ENCODE assay signal across 8 mouse cellular contexts in genomic region chr1:173456139-173456754, GRCm38 (mm10). TPM values are rescaled to one million over a fixed set of nuclear protein-coding genes. Genes with fewer than 3 reads are reported as not detected.
DNase-seq lines count a peak whose midpoint lies in the region; ATAC-seq lines count a peak whose summit lies in the region.

No protein-coding gene starts in this region.

- peak; percentile 47 for DNase-seq in gastrocnemius, adult 18-20 months (ENCODE audit: low spot score)
- DNase-seq in gastrocnemius, adult 8-10 months (ENCODE audit: low spot score in 2 of 2) = no peak
- peak; percentile 67 for DNase-seq in thymus, postnatal 0 days (ENCODE audit: low spot score)
- no peak for DNase-seq in thymus, adult 18-20 months
- DNase-seq in fibroblast of lung, adult 2 months (ENCODE audit: low read depth) = peak; percentile 42
- peak; percentile 27 for DNase-seq in kidney, postnatal 10 days
- DNase-seq in adrenal gland, adult 18-20 months (ENCODE audit: low spot score in 2 of 2) = no peak

- ATAC-seq in monocyte, adult 5-6 weeks (replicated peaks; ENCODE audit: insufficient number of reproducible peaks, low FRiP score, low TSS enrichment, poor library complexity, severe bottlenecking) = peak; percentile 72

RNA-seq across cellular contexts. Expression of gene Ifi206, which starts 34.6 kb away (rescaled TPM):
- total RNA-seq in gastrocnemius, adult 18-20 months (2021) = not detected
- total RNA-seq in gastrocnemius, adult 8-10 months (2022) = not detected
- polyA plus RNA-seq in thymus, postnatal 0 days (2015; fragmentation: Nextera tagmentation; extraction: Ambion mirVana) = 3.7 and 4.0 TPM in 2 replicates
- 4.2 to 36.2 TPM (median 8.6 TPM) in 3 replicates for total RNA-seq in monocyte, adult 5-6 weeks (2017)
- total RNA-seq in adrenal gland, adult 18-20 months (2021) = 1 to 10 TPM in 1 of 2 experiments, under 1 TPM in 1; 0.53 to 1.2 TPM

Comparison
In these comparisons a context has a peak if more than half of its experiments do, and no peak if none do; other contexts are left out.
1. DNase-seq: peak in gastrocnemius, adult 18-20 months (single experiment), thymus, postnatal 0 days (single experiment), fibroblast of lung, adult 2 months (single experiment) and kidney, postnatal 10 days (single experiment); none in gastrocnemius, adult 8-10 months (0 of 2), thymus, adult 18-20 months (0 of 2) and adrenal gland, adult 18-20 months (0 of 2).